Mouse (Mus musculus): Measurements from ENCODE around the gene Aoah. TPM values are rescaled to one million over a fixed set of nuclear protein-coding genes. Genes with fewer than 3 reads are reported as not detected.

Aoah gene
- polyA plus RNA-seq, 1 experiment from 2014 or later, result 0.68 TPM

DNA sequence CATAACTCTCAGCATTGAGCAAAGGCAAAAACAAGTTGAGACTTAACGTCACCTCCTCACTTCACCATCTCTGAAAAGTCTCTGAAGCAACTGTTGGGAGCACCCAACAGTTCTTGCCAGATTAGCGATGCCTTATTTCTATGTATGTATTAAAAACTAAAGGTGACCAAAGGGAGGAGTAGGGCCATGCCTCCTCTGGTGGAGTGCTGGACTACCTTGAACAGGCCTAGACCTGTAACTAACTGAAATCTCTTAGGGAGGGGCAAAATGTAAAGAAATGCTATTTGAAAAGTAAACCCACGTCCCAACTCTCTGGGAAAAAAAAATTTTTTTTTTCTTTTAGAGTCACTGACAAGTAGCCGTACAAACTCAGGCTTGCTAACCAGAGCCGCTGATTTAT is 211.3 kb downstream of the Aoah start:
- Histone ChIP-seq H3K9ac (no peak overlapping the region), H3K4me3 (no peak overlapping the region), H3K36me3 (no peaks in the 10 kb centered on the region), H3K9me3 (no peaks in the 10 kb centered on the region), H3K27me3 (replicated peaks) (no peaks in the 10 kb centered on the region), H3K4me2 (no peak overlapping the region), H3K4me1 (no peaks in the 10 kb centered on the region), H3K27ac (replicated peaks) (no peak overlapping the region)
- ATAC-seq (ENCODE audit: extremely low read depth, insufficient number of reproducible peaks, low FRiP score, low TSS enrichment), result no peak
- WGBS, result 82% methylated on average over 5 of the region's 5 CpGs

DNA sequence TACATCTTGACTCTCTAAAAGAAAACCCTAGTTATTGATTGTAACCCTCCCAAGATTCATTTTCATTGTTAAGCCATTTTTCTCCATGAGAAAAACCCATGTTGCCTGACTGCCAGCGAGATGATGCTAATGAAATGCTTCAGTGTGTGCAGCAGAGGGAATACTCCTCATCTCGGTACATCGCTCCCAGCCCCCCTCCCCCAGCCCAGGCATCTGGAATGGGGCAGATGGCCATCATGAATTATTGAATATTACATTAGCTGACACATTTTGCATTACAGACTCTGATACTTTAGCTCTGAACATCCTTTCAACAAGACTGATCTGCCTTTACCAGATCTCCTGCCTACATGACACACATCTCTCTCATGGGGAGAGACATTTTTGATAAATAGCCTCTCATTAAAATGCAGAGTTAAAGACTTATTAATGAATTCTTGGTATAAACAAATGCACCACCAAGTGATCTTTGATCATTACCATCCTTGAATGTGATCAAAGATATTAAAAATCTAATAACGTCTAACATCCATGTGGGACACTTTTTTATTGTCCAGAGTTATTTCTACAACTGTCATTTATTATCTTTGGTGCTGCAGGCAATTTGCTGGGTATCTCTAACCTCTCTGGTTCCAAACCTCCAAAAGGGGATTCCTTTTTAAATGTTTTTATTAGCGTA is 211.9 kb downstream of the Aoah start:
- Histone ChIP-seq H3K9me3 (no peaks in the 10 kb centered on the region), H3K4me3 (no peak overlapping the region), H3K9ac (no peak overlapping the region), H3K27ac (replicated peaks) (no peak overlapping the region), H3K4me2 (no peak overlapping the region), H3K36me3 (no peaks in the 10 kb centered on the region), H3K4me1 (no peaks in the 10 kb centered on the region), H3K27me3 (replicated peaks) (no peaks in the 10 kb centered on the region)
- ATAC-seq (ENCODE audit: extremely low read depth, insufficient number of reproducible peaks, low FRiP score, low TSS enrichment), result no peak
- WGBS, result 80% methylated on average over 5 of the region's 5 CpGs

GRCm38 (mm10) chr13:21006321-21006653 is 212.4 kb downstream of the Aoah start:
- H3K4me2 ChIP-seq, result no peak overlapping the region
- ATAC-seq (ENCODE audit: extremely low read depth, insufficient number of reproducible peaks, low FRiP score, low TSS enrichment), result no peak

DNA sequence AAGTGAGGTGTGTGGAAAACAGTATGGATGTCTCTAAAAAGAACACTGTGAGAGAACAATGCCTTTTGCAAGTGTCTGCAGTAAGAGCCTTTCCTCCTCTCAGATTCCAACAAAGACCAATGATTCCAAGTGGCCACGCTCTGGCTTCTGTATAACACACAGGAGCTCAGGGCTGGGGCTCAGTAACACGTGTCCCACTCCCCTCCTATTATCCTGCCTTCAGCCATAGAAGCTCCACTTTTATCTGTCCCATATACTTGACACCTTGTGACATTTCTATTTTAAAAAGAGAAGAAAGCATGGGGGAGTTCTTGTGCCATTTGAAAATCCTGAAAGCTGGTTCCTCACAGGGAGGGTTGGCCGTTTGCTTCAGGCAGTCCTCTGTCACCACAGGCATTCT is 219.7 kb downstream of the Aoah start:
- no peak overlapping the region for H3K4me2 ChIP-seq
- no peak for ATAC-seq (ENCODE audit: extremely low read depth, insufficient number of reproducible peaks, low FRiP score, low TSS enrichment)

More at GRCm38 (mm10) chr13:21006321-21006653, 212.4 kb downstream of the Aoah start:
- Histone ChIP-seq H3K9ac (no peak overlapping the region), H3K4me3 (no peak overlapping the region), H3K27ac (replicated peaks) (no peak overlapping the region), H3K36me3 (no peaks in the 10 kb centered on the region), H3K9me3 (no peaks in the 10 kb centered on the region), H3K27me3 (replicated peaks) (no peaks in the 10 kb centered on the region), H3K4me1 (no peaks in the 10 kb centered on the region)
- 79% methylated on average over 4 of the region's 4 CpGs for WGBS

GRCm38 (mm10) chr13:21024831-21025230 is 230.9 kb downstream of the Aoah start:
- Histone ChIP-seq H3K9ac (no peak overlapping the region), H3K4me1 (no peaks in the 10 kb centered on the region), H3K4me2 (no peak overlapping the region), H3K27ac (replicated peaks) (no peak overlapping the region), H3K27me3 (replicated peaks) (no peaks in the 10 kb centered on the region), H3K9me3 (no peaks in the 10 kb centered on the region), H3K36me3 (no peaks in the 10 kb centered on the region), H3K4me3 (no peak overlapping the region)
- 69% methylated on average over 5 of the region's 5 CpGs for WGBS
- no peak for ATAC-seq (ENCODE audit: extremely low read depth, insufficient number of reproducible peaks, low FRiP score, low TSS enrichment)

More for the DNA sequence above, 219.7 kb downstream of the Aoah start:
- peaks cover 5% of the 10 kb centered on the region; the same call in 1 of the 2 replicates for H3K4me1 ChIP-seq
- H3K9me3 ChIP-seq, result no peaks in the 10 kb centered on the region
- no peaks in the 10 kb centered on the region for H3K36me3 ChIP-seq
- no peak overlapping the region for H3K9ac ChIP-seq
- H3K27ac ChIP-seq (replicated peaks), result no peak overlapping the region
- H3K27me3 ChIP-seq (replicated peaks), result no peaks in the 10 kb centered on the region
- WGBS, result 40% methylated on average over 3 of the region's 3 CpGs
- no peak overlapping the region for H3K4me3 ChIP-seq

GRCm38 (mm10) chr13:21033176-21033575 is 239.3 kb downstream of the Aoah start:
- no peak overlapping the region for H3K4me2 ChIP-seq
- H3K9ac ChIP-seq, result no peak overlapping the region
- no peak overlapping the region for H3K4me3 ChIP-seq
- no peaks in the 10 kb centered on the region for H3K4me1 ChIP-seq
- no peaks in the 10 kb centered on the region for H3K36me3 ChIP-seq
- no peaks in the 10 kb centered on the region for H3K9me3 ChIP-seq
- no peak overlapping the region for H3K27ac ChIP-seq (replicated peaks)
- H3K27me3 ChIP-seq (replicated peaks), result no peaks in the 10 kb centered on the region
- no peak for ATAC-seq (ENCODE audit: extremely low read depth, insufficient number of reproducible peaks, low FRiP score, low TSS enrichment)
- WGBS, result 62% methylated on average over 3 of the region's 3 CpGs

GRCm38 (mm10) chr13:21035011-21035410 is 241.1 kb downstream of the Aoah start:
- Histone ChIP-seq H3K27ac (replicated peaks) (no peak overlapping the region), H3K4me1 (no peaks in the 10 kb centered on the region), H3K4me3 (no peak overlapping the region), H3K4me2 (no peak overlapping the region), H3K9ac (no peak overlapping the region), H3K36me3 (no peaks in the 10 kb centered on the region), H3K27me3 (replicated peaks) (no peaks in the 10 kb centered on the region), H3K9me3 (no peaks in the 10 kb centered on the region)
- WGBS, result 59% methylated on average over 3 of the region's 3 CpGs
- no peak for ATAC-seq (ENCODE audit: extremely low read depth, insufficient number of reproducible peaks, low FRiP score, low TSS enrichment)

- Histone ChIP-seq H3K27me3 (replicated peaks) (no peaks in the 10 kb centered on the region), H3K27ac (replicated peaks) (no peak overlapping the region), H3K9ac (no peak overlapping the region), H3K4me1 (no peaks in the 10 kb centered on the region), H3K9me3 (no peaks in the 10 kb centered on the region), H3K4me3 (no peak overlapping the region), H3K4me2 (no peak overlapping the region), H3K36me3 (no peaks in the 10 kb centered on the region)
- ATAC-seq (ENCODE audit: extremely low read depth, insufficient number of reproducible peaks, low FRiP score, low TSS enrichment), result no peak
Observed at GRCm38 (mm10) chr13:21035981-21036380, 242.1 kb downstream of the Aoah start.

- no peak for ATAC-seq (ENCODE audit: extremely low read depth, insufficient number of reproducible peaks, low FRiP score, low TSS enrichment)
Observed at GRCm38 (mm10) chr13:21040589-21041199, 246.8 kb downstream of the Aoah start.

DNA sequence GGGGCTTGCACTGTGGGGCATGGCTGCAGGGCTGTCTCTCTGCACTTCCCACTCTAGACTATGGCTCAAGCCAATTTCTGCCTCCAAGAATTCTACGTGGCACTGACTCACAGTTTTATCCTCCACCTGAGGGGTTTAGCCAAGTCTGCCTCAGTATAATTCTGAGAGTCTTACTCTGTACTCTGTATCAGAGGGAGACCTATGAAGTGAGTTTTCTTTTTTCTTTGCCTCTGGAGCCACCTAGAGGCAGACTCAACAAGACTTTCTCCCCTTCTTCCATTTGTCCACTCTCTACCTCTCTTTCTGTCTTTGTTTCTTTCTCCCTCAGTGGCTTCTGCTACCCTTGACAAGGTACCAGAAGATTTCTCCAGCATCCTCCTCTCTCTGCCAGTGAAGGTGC is 256.2 kb downstream of the Aoah start:
- 44% methylated on average over 1 of the region's 1 CpGs for WGBS
- H3K27me3 ChIP-seq (replicated peaks), result no peaks in the 10 kb centered on the region
- no peaks in the 10 kb centered on the region for H3K36me3 ChIP-seq
- no peak overlapping the region for H3K27ac ChIP-seq (replicated peaks)
- no peak overlapping the region for H3K9ac ChIP-seq
- no peaks in the 10 kb centered on the region for H3K4me1 ChIP-seq
- ATAC-seq (ENCODE audit: extremely low read depth, insufficient number of reproducible peaks, low FRiP score, low TSS enrichment), result no peak
- H3K4me2 ChIP-seq, result no peak overlapping the region
- H3K9me3 ChIP-seq, result no peaks in the 10 kb centered on the region
- H3K4me3 ChIP-seq, result no peak overlapping the region

More at GRCm38 (mm10) chr13:21040589-21041199, 246.8 kb downstream of the Aoah start:
- Histone ChIP-seq H3K4me1 (no peaks in the 10 kb centered on the region), H3K27ac (replicated peaks) (no peak overlapping the region), H3K4me3 (no peak overlapping the region), H3K27me3 (replicated peaks) (no peaks in the 10 kb centered on the region), H3K36me3 (no peaks in the 10 kb centered on the region), H3K9ac (no peak overlapping the region), H3K4me2 (no peak overlapping the region), H3K9me3 (no peaks in the 10 kb centered on the region)
- 84% methylated on average over 2 of the region's 2 CpGs for WGBS

- no peaks in the 10 kb centered on the region for H3K9me3 ChIP-seq
Observed at GRCm38 (mm10) chr13:21066021-21066420, 272.1 kb downstream of the Aoah start.

GRCm38 (mm10) chr13:21074847-21075246 is 280.9 kb downstream of the Aoah start, which contains the start of gene Olfr1370:
TSS of gene Olfr1370 (minus strand) at chr13:21074947.
- Histone ChIP-seq H3K4me1 (no peaks in the 10 kb centered on the region), H3K9me3 (no peaks in the 10 kb centered on the region), H3K4me3 (no peak within 1 kb of the TSS), H3K9ac (no peak within 1 kb of the TSS), H3K36me3 (no peaks in the 10 kb centered on the region), H3K4me2 (no peak within 1 kb of the TSS), H3K27me3 (replicated peaks) (no peaks in the 10 kb centered on the region), H3K27ac (replicated peaks) (no peak within 1 kb of the TSS)
- WGBS, result 65% methylated on average over 3 of the region's 3 CpGs
- ATAC-seq (ENCODE audit: extremely low read depth, insufficient number of reproducible peaks, low FRiP score, low TSS enrichment), result no peak

More at GRCm38 (mm10) chr13:21066021-21066420, 272.1 kb downstream of the Aoah start:
- WGBS, result 79% methylated on average over 2 of the region's 2 CpGs
- Histone ChIP-seq H3K4me3 (no peak overlapping the region), H3K4me1 (no peaks in the 10 kb centered on the region), H3K9ac (no peak overlapping the region), H3K4me2 (no peak overlapping the region), H3K27me3 (replicated peaks) (no peaks in the 10 kb centered on the region), H3K27ac (replicated peaks) (no peak overlapping the region), H3K36me3 (no peaks in the 10 kb centered on the region)
- no peak for ATAC-seq (ENCODE audit: extremely low read depth, insufficient number of reproducible peaks, low FRiP score, low TSS enrichment)
